Mouse (Mus musculus) liver, embryonic 11.5 days (tissue): Measurements from ENCODE around the gene Dmrta2. TPM values are rescaled to one million over a fixed set of nuclear protein-coding genes. Genes with fewer than 3 reads are reported as not detected.

Experiments
- ATAC-seq: fragments of 200-750 bp; cut with Nextera tagmentation; replicated peaks from 2 replicates; pipeline ENCODE4 v1.8.0; 2017; ENCODE audit warnings: moderate number of reproducible peaks, mild to moderate bottlenecking, moderate TSS enrichment, moderate library complexity; ENCODE audit not compliant: low FRiP score
- DNase-seq: peaks from one replicate; pipeline ENCODE4 v3.0.0-alpha.2; 2017; ENCODE audit warnings: low spot score
- H3K27ac ChIP-seq: fragments of 300-500 bp; sonication (generic); 2 replicates; pipeline ENCODE4 v1.5.1; 2014; ENCODE audit warnings: mild to moderate bottlenecking, low read depth, low read length, control low read depth
- H3K27me3 ChIP-seq: fragments of 300-500 bp; sonication (generic); replicated peaks from 2 replicates; pipeline ENCODE4 v1.6.1; 2014; ENCODE audit warnings: low read length, mixed read lengths; ENCODE audit not compliant: control insufficient read depth, insufficient read depth
- H3K36me3 ChIP-seq: fragments of 300-500 bp; sonication (generic); 2 replicates; pipeline ENCODE4 v1.6.1; 2014; ENCODE audit warnings: mild to moderate bottlenecking, low read length, moderate library complexity, mixed read lengths; ENCODE audit not compliant: control insufficient read depth, insufficient read depth
- H3K4me1 ChIP-seq: fragments of 300-500 bp; sonication (generic); replicated peaks from 2 replicates; pipeline ENCODE4 v1.6.1; 2014; ENCODE audit warnings: low read length, mixed read lengths; ENCODE audit not compliant: control insufficient read depth, insufficient read depth
- H3K4me2 ChIP-seq: fragments of 300-500 bp; sonication (generic); 2 replicates; pipeline ENCODE4 v1.6.1; 2014; ENCODE audit warnings: mild to moderate bottlenecking, control low read depth, moderate library complexity
- H3K4me3 ChIP-seq: fragments of 300-500 bp; sonication (generic); 2 replicates; pipeline ENCODE4 v1.5.1; 2014; ENCODE audit warnings: low read depth, low read length, control low read depth
- H3K9ac ChIP-seq: fragments of 300-500 bp; sonication (generic); 2 replicates; pipeline ENCODE4 v1.6.1; 2014; ENCODE audit warnings: low read depth, low read length, control low read depth
- H3K9me3 ChIP-seq: fragments of 300-500 bp; sonication (generic); 2 replicates; pipeline ENCODE4 v1.6.1; 2016; ENCODE audit warnings: low read length, inconsistent platforms, mixed read lengths; ENCODE audit not compliant: control insufficient read depth
- WGBS: fragments of 180-500 bp; shearing (Covaris S2); extraction: QIAGEN DNeasy Blood & Tissue Kit; methylation state at CpG from one replicate; pipeline ENCODE4 v1.1.7; 2014; 5-methylcytosine and 5-hydroxymethylcytosine counted together
- polyA plus RNA-seq: library from polyadenylated mRNA; unstranded; fragments of >200 nt; fragmentation: Nextera tagmentation; extraction: Ambion mirVana; gene quantifications from 2 replicates; pipeline ENCODE4 v1.2.1, GENCODE M21; 2014

The Dmrta2 gene
- polyA plus RNA-seq, 1 experiment from 2014 or later, result 0.07 TPM

DNA sequence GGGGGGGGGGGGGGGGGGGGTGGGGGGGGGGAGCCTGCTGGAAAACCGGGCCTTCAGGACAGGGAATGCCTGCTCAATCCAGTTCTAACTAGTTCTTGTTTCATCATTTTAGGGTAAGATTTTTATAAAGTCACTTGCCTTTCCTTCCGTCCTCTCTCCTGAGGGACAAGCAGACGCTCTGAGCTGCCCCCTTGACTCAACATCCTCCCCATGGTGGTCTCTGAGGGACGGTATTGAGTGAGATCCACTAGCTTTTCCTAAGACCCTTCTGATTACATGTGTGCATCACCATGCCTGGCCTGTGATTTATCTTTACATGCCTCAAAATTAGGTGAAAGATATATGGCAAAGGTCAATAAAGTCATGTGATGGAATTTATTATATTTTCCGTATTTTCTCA lies 10.6 kb downstream of the Dmrta2 start:
- no peak overlapping the region for H3K4me2 ChIP-seq
- H3K9ac ChIP-seq, result no peak overlapping the region
- peaks cover 82% of the 10 kb centered on the region for H3K27me3 ChIP-seq
- DNase-seq, result no peak
- 9% methylated on average over 5 of the region's 5 CpGs for WGBS
- H3K36me3 ChIP-seq, result no peaks in the 10 kb centered on the region
- H3K9me3 ChIP-seq, result no peaks in the 10 kb centered on the region
- no peak overlapping the region for H3K4me3 ChIP-seq
- H3K27ac ChIP-seq, result no peak overlapping the region
- no peaks in the 10 kb centered on the region for H3K4me1 ChIP-seq
- no peak for ATAC-seq

DNA sequence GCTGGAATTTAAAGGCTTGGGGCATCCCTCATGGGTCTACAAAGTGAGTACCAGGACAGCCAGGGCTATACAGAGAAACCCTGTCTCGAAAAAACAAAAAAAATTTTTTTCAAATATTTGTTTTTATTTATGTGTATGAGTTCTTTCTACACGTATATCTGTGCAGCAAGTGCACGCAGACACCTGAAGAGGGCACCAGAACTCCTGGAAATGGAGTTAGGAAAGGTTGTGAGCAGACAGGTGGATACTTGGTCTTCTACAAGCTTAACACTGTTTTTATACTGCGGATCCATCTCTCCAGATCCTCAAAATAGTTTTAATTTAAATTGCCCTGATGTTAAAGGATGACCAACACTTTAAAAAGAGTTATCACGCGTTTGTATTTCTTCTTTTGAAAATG lies 11.4 kb downstream of the Dmrta2 start:
- ATAC-seq, result no peak
- H3K36me3 ChIP-seq, result no peaks in the 10 kb centered on the region
- H3K4me3 ChIP-seq, result no peak overlapping the region
- no peak overlapping the region for H3K4me2 ChIP-seq
- H3K9me3 ChIP-seq, result no peaks in the 10 kb centered on the region
- DNase-seq, result no peak
- H3K27me3 ChIP-seq, result peaks cover 77% of the 10 kb centered on the region
- H3K9ac ChIP-seq, result no peak overlapping the region
- H3K4me1 ChIP-seq, result no peaks in the 10 kb centered on the region
- 32% methylated on average over 6 of the region's 6 CpGs for WGBS
- H3K27ac ChIP-seq, result no peak overlapping the region

DNA sequence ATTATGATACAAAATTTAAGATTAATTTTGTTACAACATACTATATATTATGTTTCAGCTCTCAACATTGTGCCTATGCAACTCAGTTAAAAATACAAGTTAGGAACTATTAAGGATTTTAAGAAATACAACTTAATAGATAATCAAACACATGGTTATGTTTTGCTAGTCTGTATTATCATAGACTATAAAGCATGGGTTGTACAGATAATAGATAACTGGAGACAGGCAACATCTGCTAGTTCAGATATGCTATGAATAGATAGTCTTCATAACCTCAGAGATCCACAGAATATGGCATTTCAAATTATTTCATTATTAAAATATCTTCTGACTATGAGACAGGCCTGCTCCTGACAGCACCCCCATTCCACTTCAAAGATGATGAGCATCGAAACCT lies 28.2 kb downstream of the Dmrta2 start:
- no peak overlapping the region for H3K4me2 ChIP-seq
- H3K9me3 ChIP-seq, result no peaks in the 10 kb centered on the region
- WGBS, result 87% methylated on average over 1 of the region's 1 CpGs
- no peaks in the 10 kb centered on the region for H3K36me3 ChIP-seq
- no peaks in the 10 kb centered on the region for H3K27me3 ChIP-seq
- H3K27ac ChIP-seq, result no peak overlapping the region
- H3K4me1 ChIP-seq, result no peaks in the 10 kb centered on the region
- DNase-seq (no peak), ATAC-seq (no peak)
- no peak overlapping the region for H3K9ac ChIP-seq
- H3K4me3 ChIP-seq, result no peak overlapping the region

DNA sequence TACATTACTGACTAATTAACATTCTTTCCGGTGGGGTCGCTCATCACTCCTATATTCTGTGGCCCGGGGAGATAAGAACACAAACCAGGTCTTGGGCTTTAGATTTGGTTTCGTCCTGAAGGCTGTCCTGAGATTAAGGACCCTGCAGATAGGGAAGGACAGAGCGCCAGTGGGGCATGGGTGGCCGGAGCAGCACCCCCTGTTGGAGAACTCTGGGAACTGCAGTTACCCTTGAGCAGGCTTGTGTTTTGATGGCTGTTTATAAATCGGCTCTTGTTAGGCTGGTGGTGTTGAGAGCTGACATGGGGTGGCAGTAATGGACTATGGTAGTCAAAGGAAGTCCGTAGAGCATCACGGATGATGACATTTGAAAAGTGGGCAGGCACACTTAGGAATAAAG lies 41.3 kb downstream of the Dmrta2 start:
- H3K27ac ChIP-seq, result no peak overlapping the region
- no peaks in the 10 kb centered on the region; the same call in 1 of the 2 replicates for H3K27me3 ChIP-seq
- H3K9me3 ChIP-seq, result no peaks in the 10 kb centered on the region
- H3K9ac ChIP-seq, result no peak overlapping the region
- H3K36me3 ChIP-seq, result no peaks in the 10 kb centered on the region
- H3K4me1 ChIP-seq, result no peaks in the 10 kb centered on the region
- H3K4me3 ChIP-seq, result no peak overlapping the region
- ATAC-seq (no peak), DNase-seq (no peak)
- 36% methylated on average over 9 of the region's 9 CpGs for WGBS
- no peak overlapping the region for H3K4me2 ChIP-seq

DNA sequence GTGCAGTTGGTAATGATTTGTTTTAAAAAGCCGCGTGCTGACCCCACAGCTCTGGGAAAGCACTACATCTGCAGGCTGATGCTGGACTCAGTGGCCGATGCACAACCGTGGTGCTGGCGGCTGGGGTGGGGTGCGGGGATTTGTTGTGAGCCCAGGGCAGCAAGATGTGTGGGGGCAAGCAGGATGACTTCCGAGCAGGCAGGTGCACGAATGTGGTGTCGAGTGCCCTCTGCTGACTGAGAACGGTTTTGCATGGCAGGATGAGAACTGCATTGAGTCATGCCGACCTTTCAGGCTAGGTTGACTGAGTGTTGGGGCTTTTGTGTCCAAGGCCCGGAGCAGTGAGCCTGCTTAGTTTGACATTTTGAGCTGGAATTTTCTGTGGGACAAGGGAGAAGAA lies 42.4 kb downstream of the Dmrta2 start:
- no peak overlapping the region for H3K4me3 ChIP-seq
- H3K27ac ChIP-seq, result no peak overlapping the region
- DNase-seq (peak; percentile 68), ATAC-seq (peak; percentile 37; the same call in 1 of the 2 replicates)
- H3K4me1 ChIP-seq, result no peaks in the 10 kb centered on the region
- no peak overlapping the region for H3K9ac ChIP-seq
- no peaks in the 10 kb centered on the region for H3K36me3 ChIP-seq
- WGBS, result 20% methylated on average over 12 of the region's 12 CpGs
- no peak overlapping the region for H3K4me2 ChIP-seq
- H3K27me3 ChIP-seq, result no peaks in the 10 kb centered on the region; the same call in 1 of the 2 replicates
- no peaks in the 10 kb centered on the region for H3K9me3 ChIP-seq

DNA sequence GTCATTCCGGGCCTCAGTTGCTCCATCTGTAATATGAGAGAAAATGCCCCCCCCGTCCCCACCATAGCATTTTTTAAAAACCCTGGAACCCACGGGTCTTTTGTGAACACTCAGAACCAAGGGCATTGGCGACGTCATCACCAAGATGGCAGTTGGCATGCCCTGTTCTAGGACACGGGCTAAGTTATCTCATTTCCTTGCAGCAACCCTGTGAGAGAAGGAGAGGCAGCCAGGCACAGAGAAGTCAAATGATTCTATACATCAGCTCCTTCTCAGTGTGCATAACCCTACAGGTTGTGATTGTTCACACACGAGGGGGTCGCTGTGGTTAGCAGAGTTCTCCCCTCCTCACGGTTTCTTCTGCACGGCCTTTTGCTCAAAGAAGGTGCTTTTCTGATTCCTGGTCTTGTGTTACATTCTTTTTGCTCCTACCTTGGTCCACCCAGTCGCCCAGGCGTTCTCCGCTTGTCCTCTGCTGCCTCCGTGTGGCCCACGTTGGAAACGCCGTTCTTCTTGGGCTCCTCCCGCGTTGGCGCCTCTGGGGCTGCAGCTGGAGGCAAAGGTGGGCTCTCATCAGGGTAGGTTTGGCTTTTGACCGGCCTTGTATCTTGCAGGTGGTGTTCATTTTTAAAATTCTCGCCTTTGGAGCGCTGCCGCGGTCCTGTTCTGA lies 44.2 kb downstream of the Dmrta2 start:
- DNase-seq (peak; percentile 79), ATAC-seq (0 out of 2 replicates have a peak, but pooled peaks have one; percentile 52)
- no peaks in the 10 kb centered on the region for H3K36me3 ChIP-seq
- WGBS, result 15% methylated on average over 25 of the region's 25 CpGs
- no peaks in the 10 kb centered on the region for H3K4me1 ChIP-seq
- H3K9ac ChIP-seq, result no peak overlapping the region
- no peak overlapping the region for H3K4me3 ChIP-seq
- no peaks in the 10 kb centered on the region for H3K9me3 ChIP-seq
- H3K27ac ChIP-seq, result no peak overlapping the region
- no peaks in the 10 kb centered on the region; the same call in 1 of the 2 replicates for H3K27me3 ChIP-seq
- H3K4me2 ChIP-seq, result peak overlapping the region; percentile 31; the same call in 1 of the 2 replicates

DNA sequence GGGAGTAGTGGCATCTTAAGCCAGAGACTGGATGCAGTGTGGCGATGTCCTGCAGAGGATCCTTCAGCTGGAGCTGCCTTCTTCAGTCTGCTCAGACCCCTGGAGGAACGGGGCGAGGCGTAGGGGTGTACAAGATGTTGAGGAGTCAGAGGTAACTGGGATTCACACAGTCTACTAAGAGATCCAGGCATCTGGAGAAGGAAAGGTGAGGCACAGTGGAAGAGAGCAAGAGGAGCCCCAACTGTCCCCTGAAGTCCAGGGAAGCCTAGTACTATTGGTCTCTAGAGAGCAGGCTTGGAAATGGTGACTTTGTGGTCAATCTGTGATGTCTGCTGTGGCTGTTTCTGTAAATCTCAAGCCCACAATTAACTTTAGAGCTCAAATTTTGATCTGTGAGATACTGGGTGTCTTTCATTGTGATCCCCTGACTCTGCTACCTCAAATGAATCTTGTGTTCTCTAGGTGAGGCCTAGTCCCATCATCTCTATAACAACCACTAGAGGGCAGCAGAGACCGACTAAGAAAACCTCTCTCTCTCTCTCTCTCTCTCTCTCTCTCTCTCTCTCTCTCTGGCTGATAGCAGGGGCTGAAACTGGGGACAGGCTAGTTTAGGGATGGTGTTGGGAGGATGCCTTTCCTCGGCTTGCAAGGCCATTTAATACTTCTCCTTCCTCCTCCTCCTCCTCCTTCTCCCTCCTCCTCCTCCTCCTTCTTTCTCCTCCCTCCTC lies 50.8 kb downstream of the Dmrta2 start:
- WGBS, result 59% methylated on average over 6 of the region's 6 CpGs
- Histone ChIP-seq H3K4me3 (no peak overlapping the region), H3K36me3 (no peaks in the 10 kb centered on the region), H3K4me1 (no peaks in the 10 kb centered on the region), H3K9ac (no peak overlapping the region), H3K9me3 (no peaks in the 10 kb centered on the region), H3K27ac (no peak overlapping the region), H3K4me2 (no peak overlapping the region), H3K27me3 (0 out of 2 replicates have a peak, but pooled peaks cover 3% of the 10 kb centered on the region)
- ATAC-seq (0 out of 2 replicates have a peak, but pooled peaks have one; percentile 51), DNase-seq (no peak)

DNA sequence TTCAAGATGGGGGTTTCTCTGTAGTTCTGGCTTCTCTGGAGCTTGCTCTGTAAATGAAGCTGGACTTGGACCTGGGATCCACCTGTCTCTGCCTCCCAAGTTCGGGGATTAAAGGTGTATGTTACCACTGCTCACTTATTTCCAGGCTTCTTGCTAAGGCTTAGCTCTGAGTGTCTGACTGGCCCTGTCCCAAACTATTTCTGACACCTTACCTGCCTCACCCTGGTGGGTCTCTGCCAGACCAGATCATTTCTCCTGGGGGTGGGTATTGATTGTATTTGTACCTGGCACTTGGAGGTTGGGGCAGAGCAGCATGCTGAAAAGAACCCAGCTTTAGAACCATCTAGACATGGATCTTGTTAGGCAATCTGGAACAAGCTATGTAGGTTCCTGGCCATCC lies 51.6 kb downstream of the Dmrta2 start:
- ATAC-seq (no peak), DNase-seq (no peak)
- WGBS, result 71% methylated on average over 1 of the region's 1 CpGs

More for the DNA sequence above, 51.6 kb downstream of the Dmrta2 start:
- H3K4me2 ChIP-seq, result no peak overlapping the region
- no peaks in the 10 kb centered on the region for H3K9me3 ChIP-seq
- H3K9ac ChIP-seq, result no peak overlapping the region
- H3K4me1 ChIP-seq, result no peaks in the 10 kb centered on the region
- no peak overlapping the region for H3K4me3 ChIP-seq
- H3K36me3 ChIP-seq, result no peaks in the 10 kb centered on the region
- no peak overlapping the region for H3K27ac ChIP-seq
- 0 out of 2 replicates have a peak, but pooled peaks cover 3% of the 10 kb centered on the region for H3K27me3 ChIP-seq
